Mouse (Mus musculus): ENCODE data around the gene Cox5a. TPM values are rescaled to one million over a fixed set of nuclear protein-coding genes. Genes with fewer than 3 reads are reported as not detected.
A peak's percentile ranks its signal among the peaks of the same experiment; 100 is the strongest.

Gene Cox5a
- total RNA-seq, 1 experiment: 390 TPM

- H3K4me3 ChIP-seq (ENCODE audit: insufficient read depth in 1 of 2, low read depth in 1 of 2, low read length in 2 of 2, poor library complexity in 1 of 2, severe bottlenecking in 1 of 2): no peak overlapping the region
- in situ Hi-C loops (cut with MboI; ENCODE audit: low sequenced_read_pairs in 2 of 2, unreplicated experiment in 2 of 2): no loop called here
- no peak for TF ChIP-seq ZC3H11A (IDR thresholded peaks at IDR 0.05; ENCODE audit: borderline replicate concordance, low read depth, low read length)
- no peak for TF ChIP-seq ZNF384 (IDR thresholded peaks at IDR 0.05; ENCODE audit: low read depth, low read length)
- H3K9ac ChIP-seq (ENCODE audit: insufficient read depth, low read depth, low read length, poor library complexity, severe bottlenecking): no peak overlapping the region
- no peak for DNase-seq (ENCODE audit: low read depth, low spot score)
- no peaks in the 10 kb centered on the region for H3K36me3 ChIP-seq (ENCODE audit: control insufficient read depth, insufficient read depth, low read length, poor library complexity, severe bottlenecking)
- H3K9me3 ChIP-seq (ENCODE audit: control insufficient read depth, insufficient read depth, low read depth, low read length): no peaks in the 10 kb centered on the region
- H3K4me1 ChIP-seq (ENCODE audit: control insufficient read depth in 2 of 2, insufficient read depth in 2 of 2, low read length in 2 of 2, poor library complexity in 1 of 2): peaks cover 3 to 4% of the 10 kb centered on the region in 2 experiments; a peak in 3 of 4 replicates
- no peak overlapping the region for H3K27ac ChIP-seq (ENCODE audit: insufficient read depth, low read depth, low read length, poor library complexity, severe bottlenecking)
Measured at GRCm38 (mm10) chr9:57494970-57495369, 26.1 kb upstream of the Cox5a start.

- Histone ChIP-seq H3K36me3 (ENCODE audit: control insufficient read depth, insufficient read depth, low read length, poor library complexity, severe bottlenecking) (no peaks in the 10 kb centered on the region; the same call in 1 of the 2 replicates), H3K27ac (ENCODE audit: insufficient read depth, low read depth, low read length, poor library complexity, severe bottlenecking) (no peak overlapping the region), H3K4me1 (ENCODE audit: control insufficient read depth in 2 of 2, insufficient read depth in 2 of 2, low read length in 2 of 2, poor library complexity in 1 of 2) (peaks cover 6 to 10% of the 10 kb centered on the region in 2 experiments; a peak in 3 of 4 replicates), H3K9ac (ENCODE audit: insufficient read depth, low read depth, low read length, poor library complexity, severe bottlenecking) (no peak overlapping the region), H3K9me3 (ENCODE audit: control insufficient read depth, insufficient read depth, low read depth, low read length) (no peaks in the 10 kb centered on the region), H3K4me3 (ENCODE audit: insufficient read depth in 1 of 2, low read depth in 1 of 2, low read length in 2 of 2, poor library complexity in 1 of 2, severe bottlenecking in 1 of 2) (no peak overlapping the region)
- DNase-seq (ENCODE audit: low read depth, low spot score): no peak
- in situ Hi-C loops (cut with MboI; ENCODE audit: low sequenced_read_pairs in 2 of 2, unreplicated experiment in 2 of 2): no loop called here
- no peak for TF ChIP-seq ZNF384 (IDR thresholded peaks at IDR 0.05; ENCODE audit: low read depth, low read length)
- no peak for TF ChIP-seq MAFK (IDR thresholded peaks at IDR 0.05; ENCODE audit: insufficient read depth, low read depth, low read length)
- TF ChIP-seq HCFC1 (IDR thresholded peaks at IDR 0.05; ENCODE audit: borderline replicate concordance, insufficient read depth, low read length): no peak
- no peak for TF ChIP-seq ZC3H11A (IDR thresholded peaks at IDR 0.05; ENCODE audit: borderline replicate concordance, low read depth, low read length)
Measured at GRCm38 (mm10) chr9:57497236-57497635, 23.8 kb upstream of the Cox5a start.

- Histone ChIP-seq H3K4me1 (ENCODE audit: control insufficient read depth in 2 of 2, insufficient read depth in 2 of 2, low read length in 2 of 2, poor library complexity in 1 of 2) (peaks cover 11 to 14% of the 10 kb centered on the region in 2 experiments), H3K4me3 (ENCODE audit: insufficient read depth in 1 of 2, low read depth in 1 of 2, low read length in 2 of 2, poor library complexity in 1 of 2, severe bottlenecking in 1 of 2) (no peak overlapping the region), H3K36me3 (ENCODE audit: control insufficient read depth, insufficient read depth, low read length, poor library complexity, severe bottlenecking) (no peaks in the 10 kb centered on the region; the same call in 1 of the 2 replicates), H3K9ac (ENCODE audit: insufficient read depth, low read depth, low read length, poor library complexity, severe bottlenecking) (no peak overlapping the region), H3K9me3 (ENCODE audit: control insufficient read depth, insufficient read depth, low read depth, low read length) (no peaks in the 10 kb centered on the region), H3K27ac (ENCODE audit: insufficient read depth, low read depth, low read length, poor library complexity, severe bottlenecking) (no peak overlapping the region)
- DNase-seq (ENCODE audit: low read depth, low spot score): no peak
- TF ChIP-seq CHD2 (IDR thresholded peaks at IDR 0.05; ENCODE audit: low read depth, low read length) (no peak), ZNF384 (IDR thresholded peaks at IDR 0.05; ENCODE audit: low read depth, low read length) (no peak), MAFK (IDR thresholded peaks at IDR 0.05; ENCODE audit: insufficient read depth, low read depth, low read length) (no peak), HCFC1 (IDR thresholded peaks at IDR 0.05; ENCODE audit: borderline replicate concordance, insufficient read depth, low read length) (no peak), ZC3H11A (IDR thresholded peaks at IDR 0.05; ENCODE audit: borderline replicate concordance, low read depth, low read length) (no peak)
- in situ Hi-C loops (cut with MboI; ENCODE audit: low sequenced_read_pairs in 2 of 2, unreplicated experiment in 2 of 2): no loop called here
Measured at GRCm38 (mm10) chr9:57498536-57498935, 22.5 kb upstream of the Cox5a start.

GRCm38 (mm10) chr9:57501452-57501851 lies 19.6 kb upstream of the Cox5a start:
- H3K4me3 ChIP-seq (ENCODE audit: insufficient read depth in 1 of 2, low read depth in 1 of 2, low read length in 2 of 2, poor library complexity in 1 of 2, severe bottlenecking in 1 of 2): peak overlapping the region; percentile 42 to 87; a peak in 3 of 4 replicates

GRCm38 (mm10) chr9:57501861-57502260 lies 19.2 kb upstream of the Cox5a start:
- H3K4me3 ChIP-seq (ENCODE audit: insufficient read depth in 1 of 2, low read depth in 1 of 2, low read length in 2 of 2, poor library complexity in 1 of 2, severe bottlenecking in 1 of 2): peak overlapping the region; percentile 42 to 87; a peak in 3 of 4 replicates
- peak overlapping the region; percentile 41 for H3K9ac ChIP-seq (ENCODE audit: insufficient read depth, low read depth, low read length, poor library complexity, severe bottlenecking)
- H3K27ac ChIP-seq (ENCODE audit: insufficient read depth, low read depth, low read length, poor library complexity, severe bottlenecking): no peak overlapping the region; the same call in 1 of the 2 replicates
- peaks cover 12 to 23% of the 10 kb centered on the region in 2 experiments for H3K4me1 ChIP-seq (ENCODE audit: control insufficient read depth in 2 of 2, insufficient read depth in 2 of 2, low read length in 2 of 2, poor library complexity in 1 of 2)
- no peaks in the 10 kb centered on the region; the same call in 1 of the 2 replicates for H3K36me3 ChIP-seq (ENCODE audit: control insufficient read depth, insufficient read depth, low read length, poor library complexity, severe bottlenecking)
- in situ Hi-C loops (cut with MboI; ENCODE audit: low sequenced_read_pairs in 2 of 2, unreplicated experiment in 2 of 2): no loop called here
- DNase-seq (ENCODE audit: low read depth, low spot score): no peak
- no peaks in the 10 kb centered on the region for H3K9me3 ChIP-seq (ENCODE audit: control insufficient read depth, insufficient read depth, low read depth, low read length)
- no peak for TF ChIP-seq ZNF384 (IDR thresholded peaks at IDR 0.05; ENCODE audit: low read depth, low read length)
- no peak for TF ChIP-seq MAFK (IDR thresholded peaks at IDR 0.05; ENCODE audit: insufficient read depth, low read depth, low read length)
- TF ChIP-seq HCFC1 (IDR thresholded peaks at IDR 0.05; ENCODE audit: borderline replicate concordance, insufficient read depth, low read length): no peak
- TF ChIP-seq ZC3H11A (IDR thresholded peaks at IDR 0.05; ENCODE audit: borderline replicate concordance, low read depth, low read length): no peak
- TF ChIP-seq CHD2 (IDR thresholded peaks at IDR 0.05; ENCODE audit: low read depth, low read length): no peak

More at GRCm38 (mm10) chr9:57501452-57501851, 19.6 kb upstream of the Cox5a start:
- H3K9ac ChIP-seq (ENCODE audit: insufficient read depth, low read depth, low read length, poor library complexity, severe bottlenecking): peak overlapping the region; percentile 41
- H3K27ac ChIP-seq (ENCODE audit: insufficient read depth, low read depth, low read length, poor library complexity, severe bottlenecking): no peak overlapping the region; the same call in 1 of the 2 replicates
- TF ChIP-seq HCFC1 (IDR thresholded peaks at IDR 0.05; ENCODE audit: borderline replicate concordance, insufficient read depth, low read length): no peak
- TF ChIP-seq MAFK (IDR thresholded peaks at IDR 0.05; ENCODE audit: insufficient read depth, low read depth, low read length): no peak
- TF ChIP-seq CHD2 (IDR thresholded peaks at IDR 0.05; ENCODE audit: low read depth, low read length): no peak
- TF ChIP-seq ZNF384 (IDR thresholded peaks at IDR 0.05; ENCODE audit: low read depth, low read length): no peak
- no peak for TF ChIP-seq ZC3H11A (IDR thresholded peaks at IDR 0.05; ENCODE audit: borderline replicate concordance, low read depth, low read length)
- peaks cover 11 to 23% of the 10 kb centered on the region in 2 experiments for H3K4me1 ChIP-seq (ENCODE audit: control insufficient read depth in 2 of 2, insufficient read depth in 2 of 2, low read length in 2 of 2, poor library complexity in 1 of 2)
- no peaks in the 10 kb centered on the region; the same call in 1 of the 2 replicates for H3K36me3 ChIP-seq (ENCODE audit: control insufficient read depth, insufficient read depth, low read length, poor library complexity, severe bottlenecking)
- H3K9me3 ChIP-seq (ENCODE audit: control insufficient read depth, insufficient read depth, low read depth, low read length): no peaks in the 10 kb centered on the region
- in situ Hi-C loops (cut with MboI; ENCODE audit: low sequenced_read_pairs in 2 of 2, unreplicated experiment in 2 of 2): no loop called here
- no peak for DNase-seq (ENCODE audit: low read depth, low spot score)

Measured in ES-E14 (cell line).